Mouse (Mus musculus) bone marrow macrophage, adult 2 months (primary cell): ENCODE data around the gene Lrrc29. TPM values are rescaled to one million over a fixed set of nuclear protein-coding genes. Genes with fewer than 3 reads are reported as not detected.

Experiments
- H3K27ac ChIP-seq: 2 replicates; pipeline ENCODE4 v1.5.1; 2012; ENCODE audit warnings: low read depth, low read length; ENCODE audit not compliant: insufficient read depth
- H3K4me1 ChIP-seq: 2 replicates; pipeline ENCODE4 v1.6.1; 2012; ENCODE audit warnings: low read length; ENCODE audit not compliant: control insufficient read depth, insufficient read depth
- H3K4me3 ChIP-seq: 2 replicates; pipeline ENCODE4 v1.5.1; 2012; ENCODE audit warnings: mild to moderate bottlenecking, low read length, moderate library complexity; ENCODE audit not compliant: insufficient read depth
- CTCF ChIP-seq: IDR thresholded peaks from 2 replicates; pipeline ENCODE4 v1.5.1; 2012; ENCODE audit warnings: low read depth, mild to moderate bottlenecking, low read length, moderate library complexity
- POLR2A ChIP-seq: IDR thresholded peaks from 2 replicates; pipeline ENCODE4 v1.6.1; 2012; ENCODE audit warnings: mild to moderate bottlenecking, low read depth, low read length, borderline replicate concordance
- polyA plus RNA-seq: library from polyadenylated mRNA; stranded (reverse); fragments of >200 nt; gene quantifications from 2 replicates; pipeline ENCODE4 v1.2.4, GENCODE M21; 2012; ENCODE audit not compliant: missing spikeins, insufficient read depth, insufficient read length

The Lrrc29 gene
- polyA plus RNA-seq, 1 experiment: 3.1 TPM

GRCm38 (mm10) chr8:105268342-105269074 is 57.6 kb downstream of the Lrrc29 start:
- Histone ChIP-seq H3K27ac (no peak overlapping the region), H3K4me1 (peaks cover 9% of the 10 kb centered on the region), H3K4me3 (peak overlapping the region; percentile 55)
- TF ChIP-seq CTCF: no peak
- no peak for TF ChIP-seq POLR2A

GRCm38 (mm10) chr8:105266775-105267174 is 59.3 kb downstream of the Lrrc29 start:
- TF ChIP-seq CTCF: no peak
- TF ChIP-seq POLR2A: no peak
- H3K4me3 ChIP-seq: no peak overlapping the region
- no peak overlapping the region for H3K27ac ChIP-seq
- H3K4me1 ChIP-seq: peaks cover 15% of the 10 kb centered on the region

- peaks cover 27% of the 10 kb centered on the region for H3K4me1 ChIP-seq
- peak overlapping the region; percentile 42 for H3K27ac ChIP-seq
- TF ChIP-seq CTCF (no peak), POLR2A (no peak)
- peak overlapping the region; percentile 84 for H3K4me3 ChIP-seq
Measured at GRCm38 (mm10) chr8:105265128-105265527, 61.0 kb downstream of the Lrrc29 start.

- H3K4me1 ChIP-seq: peaks cover 29% of the 10 kb centered on the region
- H3K4me3 ChIP-seq: peak within 1 kb of the TSS; percentile 84
- peak within 1 kb of the TSS; percentile 42 for H3K27ac ChIP-seq
- TF ChIP-seq POLR2A (no peak), CTCF (no peak)
Measured at GRCm38 (mm10) chr8:105264024-105264982, 61.8 kb downstream of the Lrrc29 start, which contains the start of the genes Tradd and Fbxl8. Gene Tradd, minus strand, starts transcription at chr8:105264609. Gene Fbxl8, plus strand, starts transcription at chr8:105264648.

- Histone ChIP-seq H3K4me1 (peaks cover 29% of the 10 kb centered on the region), H3K4me3 (peak overlapping the region; percentile 84), H3K27ac (no peak overlapping the region)
- TF ChIP-seq POLR2A: no peak
- TF ChIP-seq CTCF: no peak
Measured at GRCm38 (mm10) chr8:105263244-105263912, 62.7 kb downstream of the Lrrc29 start.

Other genes with a start within 250 kb of the Lrrc29 start
- gene Ces3b, start 242.5 kb downstream of the Lrrc29 start, polyA plus RNA-seq: not detected in 2 replicates
- not detected in 2 replicates for gene Ces4a, start 194.5 kb downstream of the Lrrc29 start, polyA plus RNA-seq
- 124 and 130 TPM in 2 replicates for gene Cbfb, start 155.6 kb downstream of the Lrrc29 start, polyA plus RNA-seq
- gene D230025D16Rik, start 101.1 kb downstream of the Lrrc29 start, polyA plus RNA-seq: 24.5 and 27.8 TPM in 2 replicates
- 1.1 and 1.6 TPM in 2 replicates for gene B3gnt9, start 71.1 kb downstream of the Lrrc29 start, polyA plus RNA-seq
- 23.6 and 26.2 TPM in 2 replicates for gene Tradd, start 61.7 kb downstream of the Lrrc29 start, polyA plus RNA-seq
- gene Fbxl8, start 61.6 kb downstream of the Lrrc29 start, polyA plus RNA-seq: 6.5 and 6.8 TPM in 2 replicates
- 4.7 and 5.0 TPM in 2 replicates for gene Hsf4, start 56.5 kb downstream of the Lrrc29 start, polyA plus RNA-seq
- gene Nol3, start 50.1 kb downstream of the Lrrc29 start, polyA plus RNA-seq: 0.23 TPM in 1 of 2 replicates, not detected in the other
- gene 4931428F04Rik, start 36.4 kb downstream of the Lrrc29 start, polyA plus RNA-seq: 0.67 and 1.3 TPM in 2 replicates
- 0.95 and 1.1 TPM in 2 replicates for gene Exoc3l, start 30.2 kb downstream of the Lrrc29 start, polyA plus RNA-seq
- 40.6 and 47.6 TPM in 2 replicates for gene E2f4, start 28.6 kb downstream of the Lrrc29 start, polyA plus RNA-seq
- 1.5 and 2.6 TPM in 2 replicates for gene Elmo3, start 20.7 kb downstream of the Lrrc29 start, polyA plus RNA-seq
- 51.2 and 56.6 TPM in 2 replicates for gene Tmem208, start 76 bp upstream of the Lrrc29 start, polyA plus RNA-seq
- 16.5 and 18.0 TPM in 2 replicates for gene Fhod1, start 21.7 kb upstream of the Lrrc29 start, polyA plus RNA-seq
- 4.9 and 5.0 TPM in 2 replicates for gene Slc9a5, start 22.6 kb upstream of the Lrrc29 start, polyA plus RNA-seq
- 0.24 TPM in 1 of 2 replicates, not detected in the other for gene Plekhg4, start 47.0 kb upstream of the Lrrc29 start, polyA plus RNA-seq
- gene Kctd19, start 87.2 kb upstream of the Lrrc29 start, polyA plus RNA-seq: not detected in 2 replicates
- not detected in 2 replicates for gene Lrrc36, start 87.3 kb upstream of the Lrrc29 start, polyA plus RNA-seq
- gene Tppp3, start 145.2 kb upstream of the Lrrc29 start, polyA plus RNA-seq: 1.2 and 1.6 TPM in 2 replicates
- gene Zdhhc1, start 170.6 kb upstream of the Lrrc29 start, polyA plus RNA-seq: 16.0 and 16.3 TPM in 2 replicates
- gene Hsd11b2, start 192.5 kb upstream of the Lrrc29 start, polyA plus RNA-seq: not detected in 2 replicates
- 177 and 186 TPM in 2 replicates for gene Atp6v0d1, start 239.8 kb upstream of the Lrrc29 start, polyA plus RNA-seq